Mouse (Mus musculus) hindbrain, postnatal 0 days (tissue): Measurements from ENCODE around the gene Rapgef3. TPM values are rescaled to one million over a fixed set of nuclear protein-coding genes. Genes with fewer than 3 reads are reported as not detected.

Experiments used
- ATAC-seq: fragments of 200-750 bp; cut with Nextera tagmentation; 2 replicates; pipeline ENCODE4 v1.8.0; 2017; ENCODE audit warnings: mild to moderate bottlenecking, moderate TSS enrichment, moderate library complexity
- DNase-seq: peaks from one replicate; pipeline ENCODE4 v3.0.0-alpha.2; 2015; ENCODE audit warnings: low spot score
- H3K27ac ChIP-seq: fragments of 300-500 bp; sonication (generic); 2 replicates; pipeline ENCODE4 v1.5.1; 2014; ENCODE audit warnings: mild to moderate bottlenecking
- H3K27me3 ChIP-seq: fragments of 300-500 bp; sonication (generic); 2 replicates; pipeline ENCODE4 v1.6.1; 2014; ENCODE audit warnings: low read length, mixed read lengths; ENCODE audit not compliant: insufficient read depth
- H3K36me3 ChIP-seq: fragments of 300-500 bp; sonication (generic); 2 replicates; pipeline ENCODE4 v1.6.1; 2014; ENCODE audit warnings: low read length, mixed read lengths; ENCODE audit not compliant: insufficient read depth
- H3K4me1 ChIP-seq: fragments of 300-500 bp; sonication (generic); 2 replicates; pipeline ENCODE4 v1.6.1; 2014; ENCODE audit warnings: antibody characterized with exemption, low read length, mixed read lengths; ENCODE audit not compliant: insufficient read depth
- H3K4me2 ChIP-seq: fragments of 300-500 bp; sonication (generic); 2 replicates; pipeline ENCODE4 v1.6.1; 2014; ENCODE audit warnings: low read depth, mild to moderate bottlenecking, low read length, moderate library complexity, mixed read lengths
- H3K4me3 ChIP-seq: fragments of 300-500 bp; sonication (generic); 2 replicates; pipeline ENCODE4 v1.5.1; 2014; ENCODE audit warnings: low read length
- H3K9ac ChIP-seq: fragments of 300-500 bp; sonication (generic); replicated peaks from 2 replicates; pipeline ENCODE4 v1.6.1; 2014; ENCODE audit warnings: mild to moderate bottlenecking, low read length, moderate library complexity, mixed read lengths
- H3K9me3 ChIP-seq: fragments of 300-500 bp; sonication (generic); 2 replicates; pipeline ENCODE4 v1.6.1; 2016; ENCODE audit warnings: low read length, mixed read lengths
- CTCF ChIP-seq: IDR thresholded peaks from 2 replicates; pipeline ENCODE4 v1.5.1; 2016; ENCODE audit warnings: antibody characterized with exemption, control low read depth, low read depth
- WGBS: fragments of 180-500 bp; shearing (Covaris S2); extraction: QIAGEN DNeasy Blood & Tissue Kit; methylation state at CpG from one replicate; pipeline ENCODE4 v1.1.7; 2014; 5-methylcytosine and 5-hydroxymethylcytosine counted together
- polyA plus RNA-seq: library from polyadenylated mRNA; unstranded; fragments of >200 nt; fragmentation: Nextera tagmentation; extraction: Ambion mirVana; gene quantifications from 2 replicates; pipeline ENCODE4 v1.2.1, GENCODE M21; 2015
- total RNA-seq: library from RNA; depleted of rRNA; stranded (reverse); fragments of >200 nt; gene quantifications from 2 replicates; pipeline ENCODE4 v1.2.3, GENCODE M21; 2014

The Rapgef3 gene
- total and polyA plus RNA-seq, 2 experiments from 2014 or later, result 10.3 to 41.9 TPM

- no peak for DNase-seq
- no peaks in the 10 kb centered on the region for H3K9me3 ChIP-seq
- no peak overlapping the region for H3K4me3 ChIP-seq
- ATAC-seq, result no peak
- H3K36me3 ChIP-seq, result peaks cover 20% of the 10 kb centered on the region; the same call in 1 of the 2 replicates
- WGBS, result 93% methylated on average over 10 of the region's 10 CpGs
- H3K27ac ChIP-seq, result no peak overlapping the region
- H3K4me1 ChIP-seq, result peaks cover 10% of the 10 kb centered on the region; the same call in 1 of the 2 replicates
- H3K9ac ChIP-seq, result no peak overlapping the region
- TF ChIP-seq CTCF, result no peak
- H3K4me2 ChIP-seq, result no peak overlapping the region
- H3K27me3 ChIP-seq, result no peaks in the 10 kb centered on the region
These were observed 27.9 kb upstream of the Rapgef3 start for GRCm38 (mm10) chr15:97795559-97796235.

- no peaks in the 10 kb centered on the region for H3K9me3 ChIP-seq
- H3K9ac ChIP-seq, result no peak overlapping the region
- ATAC-seq (no peak), DNase-seq (no peak)
- H3K27me3 ChIP-seq, result no peaks in the 10 kb centered on the region
- no peak overlapping the region for H3K4me2 ChIP-seq
- peak; percentile 68 for TF ChIP-seq CTCF
- no peak overlapping the region for H3K4me3 ChIP-seq
- H3K27ac ChIP-seq, result no peak overlapping the region
- WGBS, result 71% methylated on average over 5 of the region's 5 CpGs
- H3K4me1 ChIP-seq, result peaks cover 10% of the 10 kb centered on the region; the same call in 1 of the 2 replicates
- peaks cover 17% of the 10 kb centered on the region; the same call in 1 of the 2 replicates for H3K36me3 ChIP-seq
These were observed 26.5 kb upstream of the Rapgef3 start for GRCm38 (mm10) chr15:97794268-97794667.

GRCm38 (mm10) chr15:97793386-97794153 is 25.8 kb upstream of the Rapgef3 start:
- 90% methylated on average over 18 of the region's 18 CpGs for WGBS
- ATAC-seq, result no peak
- no peak overlapping the region for H3K9ac ChIP-seq

GRCm38 (mm10) chr15:97791126-97791700 is 23.4 kb upstream of the Rapgef3 start:
- Histone ChIP-seq H3K36me3 (peaks cover 11% of the 10 kb centered on the region; the same call in 1 of the 2 replicates), H3K9me3 (no peaks in the 10 kb centered on the region), H3K27me3 (no peaks in the 10 kb centered on the region), H3K27ac (no peak overlapping the region), H3K4me2 (no peak overlapping the region), H3K9ac (no peak overlapping the region), H3K4me3 (no peak overlapping the region), H3K4me1 (peaks cover 5% of the 10 kb centered on the region; the same call in 1 of the 2 replicates)
- DNase-seq, result no peak
- WGBS, result 73% methylated on average over 11 of the region's 11 CpGs
- no peak for ATAC-seq
- TF ChIP-seq CTCF, result no peak

More at GRCm38 (mm10) chr15:97793386-97794153, 25.8 kb upstream of the Rapgef3 start:
- TF ChIP-seq CTCF, result no peak
- Histone ChIP-seq H3K9me3 (no peaks in the 10 kb centered on the region), H3K27ac (no peak overlapping the region), H3K27me3 (no peaks in the 10 kb centered on the region), H3K4me1 (peaks cover 10% of the 10 kb centered on the region; the same call in 1 of the 2 replicates), H3K36me3 (peaks cover 17% of the 10 kb centered on the region; the same call in 1 of the 2 replicates), H3K4me2 (no peak overlapping the region), H3K4me3 (no peak overlapping the region)
- no peak for DNase-seq

GRCm38 (mm10) chr15:97789761-97790505 is 22.2 kb upstream of the Rapgef3 start:
- no peaks in the 10 kb centered on the region for H3K9me3 ChIP-seq
- DNase-seq (peak; percentile 81), ATAC-seq (peak; percentile 37)
- H3K27me3 ChIP-seq, result no peaks in the 10 kb centered on the region
- H3K27ac ChIP-seq, result peak overlapping the region; percentile 20; the same call in 1 of the 2 replicates
- TF ChIP-seq CTCF, result peak; percentile 91
- H3K4me1 ChIP-seq, result peaks cover 10% of the 10 kb centered on the region
- H3K4me3 ChIP-seq, result no peak overlapping the region
- H3K4me2 ChIP-seq, result no peak overlapping the region
- WGBS, result 50% methylated on average over 20 of the region's 20 CpGs
- peaks cover 6% of the 10 kb centered on the region; the same call in 1 of the 2 replicates for H3K36me3 ChIP-seq
- H3K9ac ChIP-seq, result no peak overlapping the region

GRCm38 (mm10) chr15:97788821-97789220 is 21.0 kb upstream of the Rapgef3 start:
- H3K27ac ChIP-seq, result peak overlapping the region; percentile 17

More at GRCm38 (mm10) chr15:97788821-97789220, 21.0 kb upstream of the Rapgef3 start:
- no peak for TF ChIP-seq CTCF
- Histone ChIP-seq H3K4me3 (no peak overlapping the region), H3K4me2 (no peak overlapping the region), H3K4me1 (peaks cover 10% of the 10 kb centered on the region), H3K27me3 (no peaks in the 10 kb centered on the region), H3K9ac (no peak overlapping the region), H3K36me3 (peaks cover 6% of the 10 kb centered on the region; the same call in 1 of the 2 replicates), H3K9me3 (no peaks in the 10 kb centered on the region)
- DNase-seq (peak; percentile 79), ATAC-seq (peak; percentile 38)
- 29% methylated on average over 6 of the region's 6 CpGs for WGBS
